Mouse (Mus musculus): ENCODE results near the gene Adgre5. TPM values are rescaled to one million over a fixed set of nuclear protein-coding genes. Genes with fewer than 3 reads are reported as not detected.

Adgre5 gene
- polyA plus RNA-seq, 1 experiment from 2014 or later = 39.5 TPM

GRCm38 (mm10) chr8:83732919-83733318 is 8.2 kb downstream of the Adgre5 start:
- 77% methylated on average over 6 of the region's 6 CpGs for WGBS
- Histone ChIP-seq H3K27me3 (replicated peaks; ENCODE audit: control insufficient read depth, insufficient read depth, low read length) (no peaks in the 10 kb centered on the region), H3K4me3 (ENCODE audit: low read length) (no peak overlapping the region), H3K4me2 (ENCODE audit: low read depth, low read length) (no peak overlapping the region), H3K27ac (ENCODE audit: low read length) (no peak overlapping the region), H3K9me3 (ENCODE audit: control insufficient read depth, low read length) (no peaks in the 10 kb centered on the region), H3K9ac (ENCODE audit: low read depth, low read length) (no peak overlapping the region), H3K4me1 (ENCODE audit: control insufficient read depth, insufficient read depth, low read length) (peaks cover 10% of the 10 kb centered on the region), H3K36me3 (ENCODE audit: control insufficient read depth, insufficient read depth, low read length) (no peaks in the 10 kb centered on the region)
- no peak for ATAC-seq

GRCm38 (mm10) chr8:83731906-83732305 is 9.2 kb downstream of the Adgre5 start:
- no peak for ATAC-seq
- H3K9ac ChIP-seq (ENCODE audit: low read depth, low read length) = no peak overlapping the region
- H3K27me3 ChIP-seq (replicated peaks; ENCODE audit: control insufficient read depth, insufficient read depth, low read length) = no peaks in the 10 kb centered on the region
- H3K4me3 ChIP-seq (ENCODE audit: low read length) = no peak overlapping the region
- 83% methylated on average over 5 of the region's 5 CpGs for WGBS
- no peak overlapping the region for H3K27ac ChIP-seq (ENCODE audit: low read length)
- no peaks in the 10 kb centered on the region for H3K4me1 ChIP-seq (ENCODE audit: control insufficient read depth, insufficient read depth, low read length)
- H3K36me3 ChIP-seq (ENCODE audit: control insufficient read depth, insufficient read depth, low read length) = no peaks in the 10 kb centered on the region; the same call in 1 of the 2 replicates
- H3K9me3 ChIP-seq (ENCODE audit: control insufficient read depth, low read length) = no peaks in the 10 kb centered on the region
- H3K4me2 ChIP-seq (ENCODE audit: low read depth, low read length) = no peak overlapping the region

DNA sequence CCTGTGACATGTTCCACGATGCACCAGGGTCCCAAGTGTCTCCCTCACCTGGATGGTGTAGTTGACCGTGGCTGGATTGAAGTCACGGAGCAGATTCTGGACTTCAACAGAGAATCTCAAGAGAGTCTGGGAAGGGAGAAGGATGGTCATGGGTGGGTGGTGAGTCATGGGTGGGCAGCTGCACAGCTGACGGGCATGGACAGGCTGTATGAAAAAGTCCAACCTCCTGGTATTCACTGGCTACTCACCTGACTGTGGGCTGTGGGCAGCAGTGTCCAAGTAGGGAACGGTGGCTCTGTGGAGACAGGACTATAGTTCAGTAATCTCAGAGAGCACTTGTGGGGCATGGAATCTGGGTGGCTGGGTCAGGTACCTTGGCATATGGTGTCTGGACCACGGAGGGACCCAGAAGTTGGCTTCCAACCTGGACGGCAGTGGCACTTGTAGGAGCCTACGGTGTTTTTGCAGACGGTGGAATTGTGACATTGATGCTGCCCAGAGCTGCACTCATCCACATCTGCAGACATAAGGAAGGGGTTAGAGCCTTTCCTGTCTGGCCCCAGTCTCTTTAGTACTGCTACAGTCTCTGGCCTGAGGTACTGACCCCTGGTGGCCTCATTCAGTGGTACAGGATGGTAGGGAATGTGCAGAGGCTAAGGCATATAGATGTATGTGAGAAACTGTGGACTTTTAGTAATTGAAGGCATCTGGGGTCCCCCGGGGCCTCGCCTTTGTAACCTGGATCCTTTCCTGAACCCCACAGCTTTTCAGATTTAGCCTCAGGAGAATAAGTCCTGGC is 11.9 kb downstream of the Adgre5 start:
- Histone ChIP-seq H3K4me3 (ENCODE audit: low read length) (no peak overlapping the region), H3K27ac (ENCODE audit: low read length) (no peak overlapping the region), H3K27me3 (replicated peaks; ENCODE audit: control insufficient read depth, insufficient read depth, low read length) (no peaks in the 10 kb centered on the region), H3K4me2 (ENCODE audit: low read depth, low read length) (no peak overlapping the region), H3K36me3 (ENCODE audit: control insufficient read depth, insufficient read depth, low read length) (peaks cover 10% of the 10 kb centered on the region), H3K9me3 (ENCODE audit: control insufficient read depth, low read length) (no peaks in the 10 kb centered on the region), H3K9ac (ENCODE audit: low read depth, low read length) (no peak overlapping the region), H3K4me1 (ENCODE audit: control insufficient read depth, insufficient read depth, low read length) (no peaks in the 10 kb centered on the region)
- 70% methylated on average over 11 of the region's 11 CpGs for WGBS
- no peak for ATAC-seq

DNA sequence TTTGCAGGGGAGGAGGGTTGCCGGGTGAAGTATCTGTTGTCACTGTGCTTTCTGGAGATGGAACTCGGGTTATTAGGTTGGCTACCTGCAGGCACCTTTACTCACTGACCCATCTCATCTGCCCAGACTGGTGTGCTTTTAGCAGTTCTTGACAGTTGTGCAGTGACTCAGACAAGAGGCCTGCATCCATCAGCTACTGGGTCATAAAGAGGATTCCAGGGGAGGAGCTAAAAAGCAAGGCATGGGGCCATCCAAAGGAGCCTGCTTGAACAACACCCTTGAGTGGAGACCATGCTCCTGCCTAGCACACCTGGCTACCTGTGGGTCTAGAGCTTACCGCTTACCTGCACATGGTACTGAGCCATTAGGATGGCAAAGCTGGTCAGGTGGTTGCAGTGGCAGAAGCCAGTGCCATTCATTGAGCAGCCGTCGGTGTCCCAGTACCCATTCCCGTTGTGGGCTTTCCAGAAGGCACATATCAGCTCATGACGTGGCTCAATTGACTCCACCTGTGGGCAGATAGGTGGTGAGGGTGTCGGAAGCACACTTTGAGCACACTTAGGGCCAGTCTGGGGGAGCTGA is 15.5 kb downstream of the Adgre5 start:
- 89% methylated on average over 8 of the region's 8 CpGs for WGBS
- Histone ChIP-seq H3K4me1 (ENCODE audit: control insufficient read depth, insufficient read depth, low read length) (no peaks in the 10 kb centered on the region), H3K36me3 (ENCODE audit: control insufficient read depth, insufficient read depth, low read length) (peaks cover 37% of the 10 kb centered on the region)

GRCm38 (mm10) chr8:83724697-83725482 is 16.2 kb downstream of the Adgre5 start:
- Histone ChIP-seq H3K4me1 (ENCODE audit: control insufficient read depth, insufficient read depth, low read length) (no peaks in the 10 kb centered on the region), H3K4me3 (ENCODE audit: low read length) (no peak overlapping the region), H3K27me3 (replicated peaks; ENCODE audit: control insufficient read depth, insufficient read depth, low read length) (no peaks in the 10 kb centered on the region), H3K9me3 (ENCODE audit: control insufficient read depth, low read length) (no peaks in the 10 kb centered on the region), H3K4me2 (ENCODE audit: low read depth, low read length) (no peak overlapping the region), H3K36me3 (ENCODE audit: control insufficient read depth, insufficient read depth, low read length) (peaks cover 43% of the 10 kb centered on the region), H3K9ac (ENCODE audit: low read depth, low read length) (no peak overlapping the region), H3K27ac (ENCODE audit: low read length) (no peak overlapping the region)
- 43% methylated on average over 15 of the region's 15 CpGs for WGBS
- peak; percentile 89 for ATAC-seq

More for the DNA sequence above, 15.5 kb downstream of the Adgre5 start:
- Histone ChIP-seq H3K4me3 (ENCODE audit: low read length) (no peak overlapping the region), H3K4me2 (ENCODE audit: low read depth, low read length) (no peak overlapping the region), H3K27ac (ENCODE audit: low read length) (no peak overlapping the region), H3K27me3 (replicated peaks; ENCODE audit: control insufficient read depth, insufficient read depth, low read length) (no peaks in the 10 kb centered on the region), H3K9ac (ENCODE audit: low read depth, low read length) (no peak overlapping the region), H3K9me3 (ENCODE audit: control insufficient read depth, low read length) (no peaks in the 10 kb centered on the region)
- no peak for ATAC-seq

DNA sequence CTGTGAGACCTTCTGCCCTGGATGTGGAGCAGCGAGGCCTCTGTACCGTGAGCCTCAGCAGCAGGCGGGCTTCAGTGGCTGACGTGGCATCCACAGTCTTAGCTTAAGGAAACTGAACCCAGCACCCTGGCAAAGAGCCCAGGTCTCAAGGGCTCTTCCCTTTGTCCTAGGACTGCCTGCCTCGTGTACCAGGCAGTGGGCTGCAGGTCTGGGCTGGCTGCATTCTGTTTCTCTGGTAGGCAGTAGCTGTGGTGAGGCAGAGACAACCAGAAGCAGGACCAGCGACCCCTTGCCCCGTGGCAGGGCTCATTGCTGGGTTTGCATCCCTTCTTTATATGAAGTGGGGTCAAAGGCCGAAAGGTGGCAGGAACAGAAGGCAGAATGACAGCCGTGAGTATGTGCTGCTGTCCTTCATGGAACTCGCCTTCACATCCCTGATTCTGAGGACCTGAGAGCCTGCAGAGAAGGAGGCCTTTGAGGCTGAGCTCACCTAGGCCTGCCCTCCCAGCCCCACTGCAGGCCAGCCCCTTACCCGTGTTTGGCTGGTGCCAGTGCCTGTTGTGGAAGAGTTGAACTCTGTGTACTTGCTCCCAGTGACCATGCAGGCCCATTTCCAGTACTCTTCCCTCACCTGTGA is 17.6 kb downstream of the Adgre5 start:
- ATAC-seq = no peak
- Histone ChIP-seq H3K4me3 (ENCODE audit: low read length) (no peak overlapping the region), H3K36me3 (ENCODE audit: control insufficient read depth, insufficient read depth, low read length) (peaks cover 45% of the 10 kb centered on the region), H3K4me1 (ENCODE audit: control insufficient read depth, insufficient read depth, low read length) (no peaks in the 10 kb centered on the region), H3K27me3 (replicated peaks; ENCODE audit: control insufficient read depth, insufficient read depth, low read length) (no peaks in the 10 kb centered on the region), H3K9ac (ENCODE audit: low read depth, low read length) (no peak overlapping the region), H3K27ac (ENCODE audit: low read length) (no peak overlapping the region), H3K4me2 (ENCODE audit: low read depth, low read length) (no peak overlapping the region), H3K9me3 (ENCODE audit: control insufficient read depth, low read length) (no peaks in the 10 kb centered on the region)
- WGBS = 83% methylated on average over 11 of the region's 11 CpGs

- no peak overlapping the region for H3K4me2 ChIP-seq (ENCODE audit: low read depth, low read length)
- no peak overlapping the region for H3K4me3 ChIP-seq (ENCODE audit: low read length)
- H3K9me3 ChIP-seq (ENCODE audit: control insufficient read depth, low read length) = no peaks in the 10 kb centered on the region
- H3K9ac ChIP-seq (ENCODE audit: low read depth, low read length) = no peak overlapping the region
- no peak for ATAC-seq
- peaks cover 45% of the 10 kb centered on the region for H3K36me3 ChIP-seq (ENCODE audit: control insufficient read depth, insufficient read depth, low read length)
- H3K4me1 ChIP-seq (ENCODE audit: control insufficient read depth, insufficient read depth, low read length) = no peaks in the 10 kb centered on the region
- 89% methylated on average over 12 of the region's 12 CpGs for WGBS
- no peak overlapping the region for H3K27ac ChIP-seq (ENCODE audit: low read length)
- no peaks in the 10 kb centered on the region for H3K27me3 ChIP-seq (replicated peaks; ENCODE audit: control insufficient read depth, insufficient read depth, low read length)
These were observed 18.5 kb downstream of the Adgre5 start for GRCm38 (mm10) chr8:83722631-83723030.

GRCm38 (mm10) chr8:83721405-83722025 is 19.6 kb downstream of the Adgre5 start:
- Histone ChIP-seq H3K27ac (ENCODE audit: low read length) (no peak overlapping the region), H3K9ac (ENCODE audit: low read depth, low read length) (no peak overlapping the region), H3K9me3 (ENCODE audit: control insufficient read depth, low read length) (no peaks in the 10 kb centered on the region), H3K4me1 (ENCODE audit: control insufficient read depth, insufficient read depth, low read length) (peaks cover 7% of the 10 kb centered on the region), H3K4me3 (ENCODE audit: low read length) (no peak overlapping the region), H3K36me3 (ENCODE audit: control insufficient read depth, insufficient read depth, low read length) (peaks cover 45% of the 10 kb centered on the region), H3K27me3 (replicated peaks; ENCODE audit: control insufficient read depth, insufficient read depth, low read length) (no peaks in the 10 kb centered on the region), H3K4me2 (ENCODE audit: low read depth, low read length) (no peak overlapping the region)
- no peak for ATAC-seq
- WGBS = 84% methylated on average over 25 of the region's 25 CpGs

- ATAC-seq = no peak
These were observed 21.4 kb downstream of the Adgre5 start for GRCm38 (mm10) chr8:83719693-83720092.

More at GRCm38 (mm10) chr8:83719693-83720092, 21.4 kb downstream of the Adgre5 start:
- Histone ChIP-seq H3K36me3 (ENCODE audit: control insufficient read depth, insufficient read depth, low read length) (peaks cover 35% of the 10 kb centered on the region), H3K9me3 (ENCODE audit: control insufficient read depth, low read length) (no peaks in the 10 kb centered on the region), H3K27ac (ENCODE audit: low read length) (no peak overlapping the region), H3K9ac (ENCODE audit: low read depth, low read length) (no peak overlapping the region), H3K4me1 (ENCODE audit: control insufficient read depth, insufficient read depth, low read length) (peaks cover 12% of the 10 kb centered on the region), H3K27me3 (replicated peaks; ENCODE audit: control insufficient read depth, insufficient read depth, low read length) (no peaks in the 10 kb centered on the region), H3K4me3 (ENCODE audit: low read length) (no peak overlapping the region), H3K4me2 (ENCODE audit: low read depth, low read length) (no peak overlapping the region)
- 88% methylated on average over 2 of the region's 2 CpGs for WGBS
